Mouse (Mus musculus): ENCODE results near the gene Arhgap15. TPM values are rescaled to one million over a fixed set of nuclear protein-coding genes. Genes with fewer than 3 reads are reported as not detected.
A peak's percentile ranks its signal among the peaks of the same experiment; 100 is the strongest.

Arhgap15 gene
- total and polyA plus RNA-seq, 3 experiments, result 16.6 to 40.3 (median 19.8) TPM

DNA sequence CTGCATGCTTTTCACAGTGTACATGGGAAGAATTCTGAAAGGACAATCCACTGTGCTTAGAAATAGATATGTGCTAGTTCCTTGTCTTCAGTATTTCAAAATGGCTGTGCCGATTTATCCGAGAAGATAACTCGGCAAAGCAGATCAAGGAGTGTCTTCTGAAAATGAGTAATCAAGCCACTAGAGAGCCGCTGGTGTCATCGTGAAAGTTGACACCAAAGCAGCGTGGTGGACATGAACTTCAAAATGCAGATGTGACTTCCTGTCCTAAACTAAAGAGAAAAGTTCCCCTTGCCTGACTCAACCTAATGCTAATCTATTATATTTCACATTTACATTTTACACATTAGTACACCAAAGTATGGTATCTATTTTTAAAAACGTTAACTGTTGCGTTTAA, 596.2 kb downstream of the Arhgap15 start (continued):
- no peak for TF ChIP-seq POLR2AphosphoS2 (IDR thresholded peaks at IDR 0.05; ENCODE audit: low read depth, low read length)
- TF ChIP-seq JUN (IDR thresholded peaks at IDR 0.05; ENCODE audit: insufficient read depth, low read depth, low read length), result peak; percentile 89
- TF ChIP-seq NELFE (IDR thresholded peaks at IDR 0.05; ENCODE audit: low read depth, low read length), result no peak
- no peak for TF ChIP-seq ZNF384 (IDR thresholded peaks at IDR 0.05; ENCODE audit: low read depth, low read length)
- TF ChIP-seq JUND (conservative IDR thresholded peaks at IDR 0.05; ENCODE audit: low read depth, low read length), result peak; percentile 89
- no peak for TF ChIP-seq CHD1 (IDR thresholded peaks at IDR 0.05; ENCODE audit: low read depth, low read length)
- TF ChIP-seq RCOR1 (conservative IDR thresholded peaks at IDR 0.05; ENCODE audit: low read depth, low read length), result no peak
- TF ChIP-seq GABPA (IDR thresholded peaks at IDR 0.05; ENCODE audit: insufficient replicate concordance, low read depth, low read length), result no peak
- no peak for TF ChIP-seq PAX5 (IDR thresholded peaks at IDR 0.05; ENCODE audit: low read length)
- peak; percentile 94 for TF ChIP-seq MAX (IDR thresholded peaks at IDR 0.05; ENCODE audit: low read length)
- TF ChIP-seq RAD21 (IDR thresholded peaks at IDR 0.05; ENCODE audit: low read depth, low read length), result no peak; the same call in 1 of the 2 replicates
- peak; percentile 95 for TF ChIP-seq IRF4 (IDR thresholded peaks at IDR 0.05; ENCODE audit: low read depth, low read length)
- TF ChIP-seq TCF12 (IDR thresholded peaks at IDR 0.05; ENCODE audit: low read depth, low read length), result peak; percentile 46; the same call in 1 of the 2 replicates

DNA sequence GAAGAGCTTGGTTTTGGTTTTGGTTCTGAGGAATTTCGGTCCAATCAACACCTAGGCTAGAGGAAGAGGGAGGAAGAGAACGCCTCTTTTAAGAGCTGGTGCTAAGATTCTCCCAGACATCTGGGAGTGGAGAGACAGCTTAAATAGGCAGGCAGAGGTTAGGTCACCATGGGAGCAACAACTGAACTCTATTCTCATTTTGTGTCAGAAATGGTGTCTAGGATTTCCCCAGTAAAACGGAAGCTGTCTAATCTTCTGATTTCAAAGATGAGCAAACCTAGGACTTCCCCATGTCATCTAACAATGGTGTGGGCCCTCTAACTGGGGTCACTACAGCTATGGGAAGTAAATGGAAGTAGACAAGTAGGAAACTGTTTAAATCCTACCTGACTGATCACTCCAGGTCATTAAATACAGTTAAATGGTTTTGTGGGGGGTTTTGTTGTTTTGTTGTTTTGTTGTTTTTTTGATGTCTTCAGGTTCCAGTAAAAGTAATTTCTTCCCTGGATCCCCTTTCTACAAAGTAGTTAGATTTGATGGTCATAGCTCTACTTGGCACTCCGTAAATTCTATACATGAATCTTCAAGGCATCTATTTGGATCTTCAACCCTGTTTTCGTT, 596.8 kb downstream of the Arhgap15 start:
- no peaks in the 10 kb centered on the region for H3K79me2 ChIP-seq (replicated peaks; ENCODE audit: control insufficient read depth, extremely low read depth, insufficient read depth, poor library complexity, severe bottlenecking)
- peak overlapping the region; percentile 65; the same call in 1 of the 2 replicates for H3K4me2 ChIP-seq (ENCODE audit: insufficient read depth, low read depth, poor library complexity, severe bottlenecking)
- no peaks in the 10 kb centered on the region for H3K27me3 ChIP-seq (replicated peaks)
- peaks cover 30 to 39% of the 10 kb centered on the region in 2 experiments for H3K4me1 ChIP-seq (ENCODE audit: control insufficient read depth in 1 of 2, insufficient read depth in 2 of 2)
- H3K27ac ChIP-seq (ENCODE audit: insufficient read depth, low read depth), result peak overlapping the region; percentile 100
- H3K4me3 ChIP-seq (replicated peaks in 1 of 3; ENCODE audit: low read depth in 2 of 3, low read length in 2 of 3, poor library complexity in 1 of 3), result peak overlapping the region in 2 of 3 experiments; percentile 4 to 17
- peak overlapping the region; percentile 85 for H3K9ac ChIP-seq (ENCODE audit: insufficient read depth, low read depth)
- DNase-seq (ENCODE audit: extremely low read depth), result peak; percentile 92
- H3K36me3 ChIP-seq (replicated peaks in 1 of 2; ENCODE audit: control insufficient read depth in 1 of 2, insufficient read depth in 1 of 2, low read length in 1 of 2), result no peaks in the 10 kb centered on the region
- in situ Hi-C loops (cut with MboI; ENCODE audit: low pct_ligation_motif_present, low pct_unique_long_range_greater_than_20kb, low sequenced_read_pairs), result loop anchor here (25.0 kb wide), 1 partner anchor 608 kb away; the partner anchor contains the start of gene Arhgap15
- dilution Hi-C loops (cut with MboI; ENCODE audit: extremely low pct_ligation_motif_present, extremely low pct_unique_long_range_greater_than_20kb, low sequenced_read_pairs), result no loop called here
- no peaks in the 10 kb centered on the region for H3K9me3 ChIP-seq (replicated peaks; ENCODE audit: low read length)
- TF ChIP-seq PAX5 (IDR thresholded peaks at IDR 0.05; ENCODE audit: low read length) (no peak), JUN (IDR thresholded peaks at IDR 0.05; ENCODE audit: insufficient read depth, low read depth, low read length) (peak; percentile 97), MAZ (IDR thresholded peaks at IDR 0.05; ENCODE audit: low read depth, low read length) (peak; percentile 37; the same call in 1 of the 2 replicates), KAT2A (IDR thresholded peaks at IDR 0.05; ENCODE audit: insufficient replicate concordance, low read length) (0 out of 2 replicates have a peak, but pooled peaks have one; percentile 40), USF2 (conservative IDR thresholded peaks at IDR 0.05; ENCODE audit: low read depth, low read length) (no peak), RAD21 (IDR thresholded peaks at IDR 0.05; ENCODE audit: low read depth, low read length) (peak; percentile 8), TCF12 (IDR thresholded peaks at IDR 0.05; ENCODE audit: low read depth, low read length) (peak; percentile 90), EP300 (IDR thresholded peaks at IDR 0.05; ENCODE audit: low read length) (peak; percentile 98), MYC (IDR thresholded peaks at IDR 0.05; ENCODE audit: low read depth, low read length) (peak; percentile 60; the same call in 1 of the 2 replicates), JUND (conservative IDR thresholded peaks at IDR 0.05; ENCODE audit: low read depth, low read length) (peak; percentile 95), SIN3A (IDR thresholded peaks at IDR 0.05; ENCODE audit: low read length) (peak; percentile 90), E2F4 (IDR thresholded peaks at IDR 0.05; ENCODE audit: insufficient replicate concordance, low read depth, low read length) (peak; percentile 72; the same call in 1 of the 2 replicates), POLR2AphosphoS2 (IDR thresholded peaks at IDR 0.05; ENCODE audit: low read depth, low read length) (no peak), IRF4 (IDR thresholded peaks at IDR 0.05; ENCODE audit: low read depth, low read length) (peak; percentile 98), ZMIZ1 (IDR thresholded peaks at IDR 0.05; ENCODE audit: low read depth, low read length) (no peak), POLR2A (IDR thresholded peaks at IDR 0.05; ENCODE audit: low read depth, low read length) (peak; percentile 28; the same call in 1 of the 2 replicates), MXI1 (IDR thresholded peaks at IDR 0.05; ENCODE audit: low read depth, low read length) (peak; percentile 28; the same call in 1 of the 2 replicates), ZNF384 (IDR thresholded peaks at IDR 0.05; ENCODE audit: low read depth, low read length) (peak; percentile 26; the same call in 1 of the 2 replicates), CHD1 (IDR thresholded peaks at IDR 0.05; ENCODE audit: low read depth, low read length) (peak; percentile 93; the same call in 1 of the 2 replicates), RCOR1 (conservative IDR thresholded peaks at IDR 0.05; ENCODE audit: low read depth, low read length) (peak; percentile 89; the same call in 1 of the 2 replicates), CHD2 (IDR thresholded peaks at IDR 0.05; ENCODE audit: low read length) (peak; percentile 82), UBTF (IDR thresholded peaks at IDR 0.05; ENCODE audit: low read depth, low read length) (peak; percentile 34; the same call in 1 of the 2 replicates), MAFK (IDR thresholded peaks at IDR 0.05; ENCODE audit: insufficient replicate concordance, low read length) (peak; percentile 75), ELF1 (IDR thresholded peaks at IDR 0.05; ENCODE audit: low read depth, low read length) (peak; percentile 66), ETS1 (conservative IDR thresholded peaks at IDR 0.05; ENCODE audit: low read depth, low read length) (peak; percentile 96), ZKSCAN1 (IDR thresholded peaks at IDR 0.05; ENCODE audit: borderline replicate concordance, low read depth, low read length) (no peak), HCFC1 (IDR thresholded peaks at IDR 0.05; ENCODE audit: low read depth, low read length) (peak; percentile 47; the same call in 1 of the 2 replicates), BHLHE40 (IDR thresholded peaks at IDR 0.05; ENCODE audit: low read depth, low read length) (peak; percentile 83), GABPA (IDR thresholded peaks at IDR 0.05; ENCODE audit: insufficient replicate concordance, low read depth, low read length) (no peak), SMC3 (IDR thresholded peaks at IDR 0.05; ENCODE audit: low read depth, low read length) (peak; percentile 2; the same call in 1 of the 2 replicates), MAX (IDR thresholded peaks at IDR 0.05; ENCODE audit: low read length) (no peak)

Measured in CH12.LX (cell line).